8 mouse cellular contexts compared by ENCODE assay signal in genomic region chr15:99000535-99001283, GRCm38 (mm10). TPM values are rescaled to one million over a fixed set of nuclear protein-coding genes. Genes with fewer than 3 reads are reported as not detected.
DNase-seq lines count a peak whose midpoint lies in the region; ATAC-seq lines count a peak whose summit lies in the region.

No protein-coding gene starts in this region.

- 35% methylated on average over 14 of the region's 14 CpGs for WGBS in embryonic facial prominence, embryonic 11.5 days
- WGBS in hindbrain, embryonic 10.5 days, result 45% methylated on average over 14 of the region's 14 CpGs
- 47% methylated on average over 14 of the region's 14 CpGs for WGBS in limb, embryonic 10.5 days
- WGBS in midbrain, embryonic 10.5 days, result 47% methylated on average over 14 of the region's 14 CpGs

- no peak overlapping the region for H3K9ac ChIP-seq in embryonic facial prominence, embryonic 11.5 days (replicated peaks; ENCODE audit: low read length)

- no peak overlapping the region for H3K4me2 ChIP-seq in embryonic facial prominence, embryonic 11.5 days (ENCODE audit: low read depth, low read length)

- no peak overlapping the region for H3K27ac ChIP-seq in embryonic facial prominence, embryonic 11.5 days (replicated peaks; ENCODE audit: low read depth, low read length)
- H3K27ac ChIP-seq in hindbrain, embryonic 10.5 days, result peak overlapping the region; percentile 66
- peak overlapping the region; percentile 62; the same call in 1 of the 2 replicates for H3K27ac ChIP-seq in limb, embryonic 10.5 days
- peak overlapping the region; percentile 67 for H3K27ac ChIP-seq in midbrain, embryonic 10.5 days (replicated peaks)

- peak; percentile 59; the same call in 1 of the 2 replicates for ATAC-seq in frontal cortex, adult (ENCODE audit: low TSS enrichment)
- no peak for ATAC-seq in embryonic facial prominence, embryonic 11.5 days (replicated peaks; ENCODE audit: insufficient number of reproducible peaks, low FRiP score, low TSS enrichment, low read depth)

- no peaks in the 10 kb centered on the region for H3K4me1 ChIP-seq in embryonic facial prominence, embryonic 11.5 days (ENCODE audit: control insufficient read depth, insufficient read depth, low read length)
- H3K4me1 ChIP-seq in hindbrain, embryonic 10.5 days (replicated peaks), result peaks cover 47% of the 10 kb centered on the region
- peaks cover 19% of the 10 kb centered on the region for H3K4me1 ChIP-seq in limb, embryonic 10.5 days
- peaks cover 38% of the 10 kb centered on the region for H3K4me1 ChIP-seq in midbrain, embryonic 10.5 days

- DNase-seq in frontal cortex, postnatal 10 days (ENCODE audit: low spot score in 2 of 2), result no peak
- peak; percentile 90 for DNase-seq in MN1 (ENCODE audit: low spot score)
- DNase-seq in embryonic facial prominence, embryonic 11.5 days (ENCODE audit: low spot score), result peak; percentile 88
- peak; percentile 52 for DNase-seq in hindbrain, embryonic 10.5 days (ENCODE audit: low spot score)
- no peak for DNase-seq in limb, embryonic 10.5 days (ENCODE audit: low spot score)
- DNase-seq in midbrain, embryonic 10.5 days (ENCODE audit: low spot score), result no peak
- peak; percentile 57 for DNase-seq in thymus, postnatal 14 days

- no peaks in the 10 kb centered on the region for H3K27me3 ChIP-seq in embryonic facial prominence, embryonic 11.5 days (ENCODE audit: control insufficient read depth, insufficient read depth, low read length)
- peaks cover 9% of the 10 kb centered on the region; the same call in 1 of the 2 replicates for H3K27me3 ChIP-seq in hindbrain, embryonic 10.5 days (ENCODE audit: insufficient read depth, poor library complexity, severe bottlenecking)
- H3K27me3 ChIP-seq in limb, embryonic 10.5 days (ENCODE audit: low read depth, poor library complexity, severe bottlenecking), result peaks cover 15% of the 10 kb centered on the region; the same call in 1 of the 2 replicates
- H3K27me3 ChIP-seq in midbrain, embryonic 10.5 days (ENCODE audit: low read depth, poor library complexity, severe bottlenecking), result peaks cover 14% of the 10 kb centered on the region

- no peaks in the 10 kb centered on the region for H3K36me3 ChIP-seq in embryonic facial prominence, embryonic 11.5 days (replicated peaks; ENCODE audit: control insufficient read depth, insufficient read depth, low read depth, low read length)
- H3K36me3 ChIP-seq in hindbrain, embryonic 10.5 days, result no peaks in the 10 kb centered on the region
- H3K36me3 ChIP-seq in limb, embryonic 10.5 days, result no peaks in the 10 kb centered on the region
- no peaks in the 10 kb centered on the region for H3K36me3 ChIP-seq in midbrain, embryonic 10.5 days

- no peak overlapping the region for H3K4me3 ChIP-seq in embryonic facial prominence, embryonic 11.5 days (ENCODE audit: low read depth, low read length)
- H3K4me3 ChIP-seq in hindbrain, embryonic 10.5 days, result peak overlapping the region; percentile 34
- peak overlapping the region; percentile 37; the same call in 1 of the 2 replicates for H3K4me3 ChIP-seq in limb, embryonic 10.5 days
- peak overlapping the region; percentile 29 for H3K4me3 ChIP-seq in midbrain, embryonic 10.5 days

- no peaks in the 10 kb centered on the region for H3K9me3 ChIP-seq in embryonic facial prominence, embryonic 11.5 days (replicated peaks; ENCODE audit: control insufficient read depth, low read length)
- peaks cover 5% of the 10 kb centered on the region; the same call in 1 of the 2 replicates for H3K9me3 ChIP-seq in hindbrain, embryonic 10.5 days
- H3K9me3 ChIP-seq in limb, embryonic 10.5 days (replicated peaks), result no peaks in the 10 kb centered on the region
- H3K9me3 ChIP-seq in midbrain, embryonic 10.5 days (replicated peaks), result no peaks in the 10 kb centered on the region

RNA-seq across cellular contexts. Expression of gene Tuba1c, which starts 29.0 kb away (rescaled TPM):
- polyA plus RNA-seq in embryonic facial prominence, embryonic 11.5 days (2014; fragmentation: Nextera tagmentation; extraction: Ambion mirVana), result 132 and 138 TPM in 2 replicates
- polyA plus RNA-seq in hindbrain, embryonic 10.5 days (2016; fragmentation: Nextera tagmentation; extraction: Ambion mirVana), result 111 and 135 TPM in 2 replicates
- 133 and 138 TPM in 2 replicates for polyA plus RNA-seq in limb, embryonic 10.5 days (2016; fragmentation: Nextera tagmentation; extraction: Ambion mirVana)
- 118 and 129 TPM in 2 replicates for polyA plus RNA-seq in midbrain, embryonic 10.5 days (2016; fragmentation: Nextera tagmentation; extraction: Ambion mirVana)

RNA-seq across cellular contexts. Expression of gene Tuba1a, which starts 47.2 kb away (rescaled TPM):
- 3,177 and 3,658 TPM in 2 replicates for polyA plus RNA-seq in embryonic facial prominence, embryonic 11.5 days (2014; fragmentation: Nextera tagmentation; extraction: Ambion mirVana)
- 4,838 and 8,764 TPM in 2 replicates for polyA plus RNA-seq in hindbrain, embryonic 10.5 days (2016; fragmentation: Nextera tagmentation; extraction: Ambion mirVana)
- polyA plus RNA-seq in limb, embryonic 10.5 days (2016; fragmentation: Nextera tagmentation; extraction: Ambion mirVana), result 1,294 and 1,475 TPM in 2 replicates
- polyA plus RNA-seq in midbrain, embryonic 10.5 days (2016; fragmentation: Nextera tagmentation; extraction: Ambion mirVana), result 4,467 and 6,520 TPM in 2 replicates

RNA-seq across cellular contexts. Expression of gene Gm49450, which starts 47.4 kb away (rescaled TPM):
- polyA plus RNA-seq in embryonic facial prominence, embryonic 11.5 days (2014; fragmentation: Nextera tagmentation; extraction: Ambion mirVana), result not detected in 2 replicates
- polyA plus RNA-seq in hindbrain, embryonic 10.5 days (2016; fragmentation: Nextera tagmentation; extraction: Ambion mirVana), result not detected in 2 replicates
- not detected in 2 replicates for polyA plus RNA-seq in limb, embryonic 10.5 days (2016; fragmentation: Nextera tagmentation; extraction: Ambion mirVana)
- polyA plus RNA-seq in midbrain, embryonic 10.5 days (2016; fragmentation: Nextera tagmentation; extraction: Ambion mirVana), result not detected in 2 replicates

RNA-seq across cellular contexts. Expression of gene Prph, which starts 54.3 kb away (rescaled TPM):
- 17.1 and 20.6 TPM in 2 replicates for polyA plus RNA-seq in embryonic facial prominence, embryonic 11.5 days (2014; fragmentation: Nextera tagmentation; extraction: Ambion mirVana)
- polyA plus RNA-seq in hindbrain, embryonic 10.5 days (2016; fragmentation: Nextera tagmentation; extraction: Ambion mirVana), result 9.7 and 14.4 TPM in 2 replicates
- polyA plus RNA-seq in limb, embryonic 10.5 days (2016; fragmentation: Nextera tagmentation; extraction: Ambion mirVana), result 0.16 TPM in 1 of 2 replicates, not detected in the other
- polyA plus RNA-seq in midbrain, embryonic 10.5 days (2016; fragmentation: Nextera tagmentation; extraction: Ambion mirVana), result 3.3 and 4.2 TPM in 2 replicates

Comparison
In these comparisons a context has a peak if more than half of its experiments do, and no peak if none do; other contexts are left out.
1. DNase-seq: peak in MN1 (single experiment), embryonic facial prominence, embryonic 11.5 days (single experiment), hindbrain, embryonic 10.5 days (single experiment) and thymus, postnatal 14 days (single experiment); none in frontal cortex, postnatal 10 days (0 of 2), limb, embryonic 10.5 days (single experiment) and midbrain, embryonic 10.5 days (single experiment).